Mouse (Mus musculus): ENCODE data around the gene Ddx46.

The Ddx46 gene

DNA sequence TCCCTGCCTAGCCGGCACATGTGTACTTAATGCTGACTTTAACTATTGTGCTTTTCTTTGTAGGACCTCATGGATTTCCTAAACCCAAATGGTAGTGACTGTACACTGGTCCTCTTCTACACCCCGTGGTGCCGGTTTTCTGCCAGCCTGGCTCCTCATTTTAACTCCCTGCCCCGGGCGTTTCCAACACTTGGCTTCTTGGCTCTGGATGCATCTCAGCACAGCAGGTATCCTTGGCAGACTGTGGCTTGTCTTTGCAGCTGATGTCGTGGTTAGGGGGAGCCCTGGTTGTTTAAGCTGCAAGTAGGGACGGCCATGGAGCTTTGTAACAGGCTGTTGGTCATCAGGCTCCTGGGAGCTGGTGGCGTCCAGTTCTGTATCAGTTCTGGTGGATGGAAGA lies 86.7 kb downstream of the Ddx46 start:
- DNase-seq (ENCODE audit: low read depth, low spot score) = no peak

DNA sequence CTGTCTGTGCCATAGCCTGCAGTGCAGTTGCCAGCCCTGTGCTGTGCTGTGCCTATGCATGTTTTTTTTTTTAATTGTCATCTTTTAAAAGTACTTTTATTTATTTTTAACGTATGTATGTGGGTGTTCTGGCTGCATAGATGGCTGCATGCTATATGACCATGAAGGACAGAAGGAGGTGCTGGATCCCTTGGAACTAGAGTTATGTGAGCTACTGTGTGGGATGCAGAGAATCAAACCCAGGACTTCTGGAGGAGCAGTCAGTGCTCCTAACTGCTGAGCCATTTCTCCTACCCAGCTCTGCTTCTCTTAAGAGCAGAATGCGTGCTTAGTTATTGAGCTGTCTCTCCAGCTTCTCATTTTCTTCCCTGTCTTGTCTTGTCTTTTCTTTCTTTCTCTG lies 87.2 kb downstream of the Ddx46 start:
- DNase-seq (ENCODE audit: low read depth, low spot score) = no peak

DNA sequence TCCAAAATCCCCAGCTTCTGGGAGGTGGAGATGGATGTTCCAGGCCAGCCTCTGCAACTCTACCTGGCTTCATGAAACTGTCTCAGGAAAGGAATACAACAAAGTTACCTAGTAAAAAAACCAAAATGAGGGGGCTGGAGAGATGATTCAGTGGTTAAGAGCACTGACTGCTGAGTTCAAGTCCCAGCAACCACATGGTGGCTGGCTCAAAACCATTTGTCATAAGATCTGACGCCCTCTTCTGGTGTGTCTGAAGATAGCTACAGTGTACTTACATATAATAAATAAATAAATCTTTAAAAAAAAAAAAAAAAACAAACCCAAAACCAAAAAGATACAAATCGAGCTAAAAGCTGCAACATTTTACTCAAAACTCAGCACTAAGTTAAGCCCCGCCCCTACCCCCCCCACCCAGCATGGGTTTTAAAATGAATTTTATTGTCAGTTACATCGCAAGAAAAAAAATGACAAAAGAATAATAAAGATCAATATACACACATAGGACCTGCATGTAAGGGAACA lies 91.8 kb downstream of the Ddx46 start:
- no peak for DNase-seq (ENCODE audit: low read depth, low spot score)

DNA sequence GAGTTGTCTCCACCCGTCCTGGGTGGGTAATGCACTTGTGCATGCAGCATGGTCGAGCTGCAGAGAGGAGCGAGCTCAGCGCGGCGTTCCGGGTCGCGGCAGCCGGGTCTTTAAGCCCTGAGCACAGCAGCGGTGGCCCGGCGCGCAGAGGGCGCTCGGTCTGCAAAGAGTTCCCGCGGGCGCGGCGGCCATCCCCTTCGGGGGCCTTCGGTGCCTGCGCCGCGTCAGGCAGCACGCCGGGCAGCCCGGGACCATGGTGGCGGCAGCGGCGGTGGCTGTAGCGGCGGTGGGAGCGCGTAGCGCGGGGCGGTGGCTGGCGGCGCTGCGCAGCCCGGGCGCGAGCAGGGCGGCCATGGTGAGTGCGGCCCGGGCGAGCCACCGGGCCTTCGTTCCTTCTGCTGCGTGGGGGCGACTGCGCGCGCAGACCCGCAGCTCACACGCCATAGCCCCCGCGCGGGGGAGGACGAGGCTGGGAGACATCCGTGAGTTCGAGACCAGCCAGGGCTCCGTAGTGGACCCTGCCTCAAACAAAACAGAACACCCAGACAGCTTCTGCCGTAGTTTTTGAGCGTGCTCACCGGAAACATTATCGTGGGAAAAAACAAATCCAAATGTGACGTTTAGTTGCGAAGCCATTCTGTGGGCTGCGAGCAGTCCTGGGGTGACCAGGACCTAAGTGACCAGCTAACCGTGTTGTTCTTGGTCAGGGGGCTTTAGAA lies 92.5 kb downstream of the Ddx46 start, which contains the start of gene Pcbd2:
Gene Pcbd2, plus strand, starts transcription at position 249 of the 719 bp plus-strand sequence.
- DNase-seq (ENCODE audit: low read depth, low spot score) = peak; percentile 70

DNA sequence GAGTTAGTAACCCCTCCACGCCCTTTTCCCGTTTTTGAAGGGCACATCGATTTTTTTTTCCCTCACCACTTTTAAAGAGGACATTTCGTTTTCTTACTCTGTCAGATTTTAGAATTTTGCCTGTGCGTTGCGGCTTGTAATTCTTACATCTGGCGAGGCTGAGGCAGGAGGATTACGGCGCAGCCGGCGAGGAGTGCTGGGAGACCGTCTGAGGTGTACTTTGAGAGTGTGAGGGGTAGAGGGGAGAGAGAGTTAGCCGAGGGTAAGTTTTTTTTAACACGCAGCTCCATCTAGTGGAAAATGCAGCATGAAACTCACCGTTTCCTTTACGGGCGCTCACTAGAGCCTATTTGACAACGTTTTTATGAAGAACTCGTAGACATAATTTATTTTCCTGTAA lies 93.0 kb downstream of the Ddx46 start:
- DNase-seq (ENCODE audit: low read depth, low spot score) = peak; percentile 79

DNA sequence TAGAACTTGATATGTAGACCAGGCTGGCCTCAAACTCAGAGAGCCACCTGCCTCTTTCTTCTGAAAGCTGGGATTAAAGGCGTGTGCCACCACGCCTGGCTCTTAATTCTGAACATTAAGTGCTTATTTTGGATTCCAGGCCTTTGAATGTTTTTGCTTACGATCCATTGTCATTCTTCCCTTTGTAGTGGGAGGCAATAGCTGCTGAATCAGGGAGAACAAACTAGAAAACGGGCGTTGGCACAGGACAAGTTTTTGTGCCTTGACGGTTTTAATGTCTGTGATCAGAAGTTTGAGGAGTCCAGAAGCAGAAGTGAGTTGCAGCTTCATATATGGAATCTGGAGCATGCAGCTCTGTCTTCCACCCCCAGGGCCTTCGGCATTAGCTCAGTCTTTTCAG lies 95.9 kb downstream of the Ddx46 start:
- DNase-seq (ENCODE audit: low read depth, low spot score) = no peak
